Mouse (Mus musculus) retina, postnatal 7 days (tissue): Measurements from ENCODE around the gene Akap13.

Source experiments
- DNase-seq: peaks from one replicate; pipeline ENCODE4 v3.0.0-alpha.2; 2012; ENCODE audit warnings: low read depth, low spot score

The Akap13 gene

DNA sequence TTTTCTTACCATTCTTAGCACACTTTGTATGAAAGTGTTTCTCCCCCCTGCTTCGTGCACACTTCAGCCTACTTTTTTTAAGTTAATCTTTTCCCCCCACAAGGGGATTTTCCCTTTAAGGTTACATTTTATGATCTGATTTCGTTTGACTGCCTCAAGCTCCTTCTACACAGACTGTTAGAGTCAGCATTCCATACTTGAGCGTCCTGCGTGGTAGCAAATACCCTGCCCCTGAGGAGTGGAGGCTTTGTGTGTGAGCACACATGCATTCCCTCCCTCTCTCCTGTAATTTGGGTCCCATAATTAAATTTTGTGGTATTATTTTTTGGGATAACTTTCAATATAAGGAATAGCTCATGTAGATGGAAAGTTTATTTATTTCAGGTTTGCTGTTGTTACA is 103.8 kb downstream of the Akap13 start:
- DNase-seq: no peak

DNA sequence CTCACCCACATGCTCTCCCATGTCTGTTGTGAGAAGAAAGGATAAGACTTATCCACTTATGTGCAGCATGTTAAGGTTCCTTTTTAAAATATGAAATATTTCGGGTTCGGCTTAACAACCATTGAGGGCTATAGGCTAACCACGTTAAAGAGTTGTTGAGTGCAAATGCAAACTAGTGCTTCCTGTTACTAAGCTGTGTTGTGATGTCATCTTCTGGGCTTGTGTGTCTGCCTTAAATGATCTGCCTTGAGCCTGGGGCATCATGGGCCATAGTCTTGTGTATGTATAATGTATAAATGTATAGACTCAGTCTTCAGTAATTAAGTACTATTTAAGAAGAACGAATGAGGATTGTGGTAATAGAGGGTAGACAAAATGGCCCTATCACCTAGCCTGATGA is 104.6 kb downstream of the Akap13 start:
- DNase-seq: no peak

DNA sequence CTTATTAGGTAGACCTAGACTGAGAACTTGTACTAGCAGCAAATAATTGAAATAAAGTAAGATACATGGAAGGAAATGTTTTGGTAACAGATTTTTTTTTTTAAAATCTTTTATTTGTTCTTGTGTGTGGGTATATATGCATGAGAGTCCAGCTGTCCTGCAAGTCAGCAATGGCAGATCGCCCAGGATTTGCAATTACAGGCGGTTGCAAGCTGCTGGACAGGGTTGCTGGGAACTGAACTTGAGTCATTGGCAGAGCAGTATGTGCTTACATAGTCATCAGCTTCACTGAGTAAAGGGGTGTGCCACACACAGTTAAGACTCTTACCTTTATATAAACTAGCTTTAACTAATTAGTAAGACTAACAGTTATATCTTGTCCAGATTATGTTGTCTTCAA is 105.2 kb downstream of the Akap13 start:
- no peak for DNase-seq

DNA sequence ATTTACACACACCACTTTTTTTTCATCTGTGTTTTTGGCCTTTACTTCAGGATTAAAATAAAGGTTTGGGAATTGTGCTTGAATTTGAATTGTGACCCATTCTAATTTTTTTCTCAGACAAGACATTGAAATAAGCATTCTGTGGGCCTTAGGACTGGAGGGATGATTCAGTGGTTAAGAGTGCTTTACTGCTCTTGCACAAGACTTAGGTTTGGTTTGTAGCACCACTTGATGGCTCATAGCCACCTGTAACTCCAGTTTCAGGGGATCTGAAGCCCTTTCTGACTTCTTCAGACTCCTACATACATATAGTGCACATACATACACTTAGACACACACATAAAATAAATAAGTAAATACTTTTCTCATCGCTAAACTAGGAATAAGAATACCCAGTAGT is 105.8 kb downstream of the Akap13 start:
- no peak for DNase-seq

DNA sequence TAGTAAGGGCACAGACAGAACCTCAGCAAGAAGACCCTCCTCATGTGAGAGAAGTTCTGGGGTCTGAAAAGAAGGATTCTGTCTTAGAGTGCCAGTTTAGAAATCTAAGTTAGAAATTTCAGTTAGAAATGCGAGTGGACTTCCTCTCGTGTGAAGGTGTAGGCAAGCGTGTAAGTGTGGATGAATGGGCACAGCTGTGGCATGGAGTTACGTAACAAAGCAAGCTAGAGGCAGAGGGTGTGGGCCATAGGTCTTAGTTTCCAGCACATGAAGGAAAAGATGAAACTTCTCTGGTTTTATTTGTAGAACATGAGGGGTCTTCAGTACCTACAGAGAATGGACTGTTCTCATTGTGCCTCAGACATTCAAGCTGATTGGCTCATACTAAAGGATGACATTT is 112.9 kb downstream of the Akap13 start:
- DNase-seq: no peak

DNA sequence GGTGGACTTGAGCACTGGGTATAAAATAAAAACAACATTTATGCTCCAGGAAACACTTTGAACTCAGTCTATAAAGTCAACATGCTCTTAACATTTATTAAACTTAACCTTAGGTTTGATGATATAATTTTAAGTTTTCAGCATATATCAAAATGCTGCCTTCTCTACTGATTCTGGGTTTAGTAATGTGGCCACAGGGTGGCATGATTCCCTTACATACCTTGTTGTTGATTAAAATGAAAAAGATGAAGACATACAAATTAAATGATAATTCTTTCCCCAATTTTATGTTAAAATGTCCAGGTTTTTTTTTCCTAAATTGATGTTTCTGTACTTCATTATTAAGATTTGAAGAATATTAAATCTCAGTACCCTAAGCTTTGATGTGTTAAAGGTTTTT is 113.5 kb downstream of the Akap13 start:
- no peak for DNase-seq

DNA sequence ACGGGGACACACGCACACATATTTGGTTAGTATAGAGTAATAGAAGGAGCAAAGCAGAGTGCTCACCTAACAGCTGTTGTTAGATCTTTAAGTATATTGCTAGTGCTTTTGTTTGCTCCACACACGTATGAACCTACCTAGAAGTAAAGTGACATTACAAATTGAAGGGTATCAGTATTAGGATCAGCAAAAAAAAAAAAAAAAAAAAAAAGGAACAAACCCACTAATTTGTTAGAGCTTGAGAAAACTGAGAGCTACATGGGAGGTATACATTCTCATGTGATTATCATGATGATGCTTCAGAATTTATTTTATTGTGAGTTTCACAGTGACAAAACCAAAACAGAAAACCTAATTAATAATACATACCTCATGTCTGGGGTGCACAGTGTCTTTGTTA is 114.9 kb downstream of the Akap13 start:
- DNase-seq: no peak

DNA sequence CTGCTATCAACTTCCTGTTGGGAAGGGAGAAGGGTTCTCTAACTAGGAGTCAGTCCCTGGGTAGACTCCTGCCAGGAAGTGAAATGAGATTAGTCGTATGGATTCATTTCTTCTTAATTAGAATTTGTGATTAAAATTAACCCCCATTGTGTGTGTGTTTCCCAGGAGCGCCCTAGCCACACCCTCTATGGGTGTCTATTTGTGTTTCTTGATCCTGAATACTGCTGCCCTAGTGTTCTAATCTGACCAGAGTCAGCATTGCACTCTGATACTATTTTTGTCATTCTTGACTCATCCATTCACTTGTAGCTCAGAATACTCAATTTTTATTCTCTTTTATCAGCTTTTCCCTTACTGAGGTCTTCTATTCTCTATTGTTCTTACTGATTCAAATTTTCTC is 115.7 kb downstream of the Akap13 start:
- DNase-seq: no peak

DNA sequence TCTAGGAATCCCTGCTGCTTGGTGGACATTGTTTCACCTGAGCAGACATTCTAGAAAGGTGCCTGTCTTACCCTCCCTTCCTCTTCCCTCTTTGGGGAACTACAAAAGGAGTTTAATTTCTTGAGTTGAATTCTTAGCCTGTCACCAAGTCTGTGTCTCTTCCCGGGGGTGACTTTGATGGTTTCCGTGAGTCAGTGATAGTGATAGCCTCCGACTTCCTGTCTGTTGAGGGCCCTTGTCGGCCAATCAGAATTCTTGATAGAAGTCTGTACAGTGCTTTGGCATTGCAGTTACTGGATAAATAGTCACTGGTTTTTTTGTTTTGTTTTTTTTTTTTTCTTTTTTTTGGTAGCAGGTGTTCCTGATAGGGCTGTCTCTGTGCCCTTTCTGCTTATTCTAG is 116.8 kb downstream of the Akap13 start:
- no peak for DNase-seq

DNA sequence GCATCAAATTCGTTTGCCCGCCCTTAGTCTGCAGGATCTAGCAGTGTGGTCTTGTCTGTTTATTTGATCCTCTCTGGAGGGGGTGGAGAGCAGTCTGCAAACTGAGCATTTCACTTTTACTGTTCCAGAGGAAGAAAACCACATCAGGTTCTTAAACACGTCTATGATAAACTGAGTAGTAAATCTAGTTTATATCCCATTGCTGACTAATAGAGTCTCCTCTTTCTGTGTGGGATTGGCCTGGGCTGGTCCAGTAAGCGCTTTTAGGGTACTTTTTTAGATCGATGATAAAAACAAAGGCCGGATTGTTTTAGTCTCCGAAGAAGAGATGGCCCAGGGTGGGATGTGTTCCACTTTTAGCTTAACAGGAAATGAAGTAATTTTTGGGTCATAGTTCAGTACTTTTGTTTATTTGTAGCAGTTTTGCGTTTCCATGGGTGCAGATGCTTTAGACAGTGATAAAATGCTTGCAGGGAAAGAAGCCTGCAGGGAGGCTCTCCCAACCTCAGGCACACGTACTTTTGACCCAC is 119.9 kb downstream of the Akap13 start:
- no peak for DNase-seq

DNA sequence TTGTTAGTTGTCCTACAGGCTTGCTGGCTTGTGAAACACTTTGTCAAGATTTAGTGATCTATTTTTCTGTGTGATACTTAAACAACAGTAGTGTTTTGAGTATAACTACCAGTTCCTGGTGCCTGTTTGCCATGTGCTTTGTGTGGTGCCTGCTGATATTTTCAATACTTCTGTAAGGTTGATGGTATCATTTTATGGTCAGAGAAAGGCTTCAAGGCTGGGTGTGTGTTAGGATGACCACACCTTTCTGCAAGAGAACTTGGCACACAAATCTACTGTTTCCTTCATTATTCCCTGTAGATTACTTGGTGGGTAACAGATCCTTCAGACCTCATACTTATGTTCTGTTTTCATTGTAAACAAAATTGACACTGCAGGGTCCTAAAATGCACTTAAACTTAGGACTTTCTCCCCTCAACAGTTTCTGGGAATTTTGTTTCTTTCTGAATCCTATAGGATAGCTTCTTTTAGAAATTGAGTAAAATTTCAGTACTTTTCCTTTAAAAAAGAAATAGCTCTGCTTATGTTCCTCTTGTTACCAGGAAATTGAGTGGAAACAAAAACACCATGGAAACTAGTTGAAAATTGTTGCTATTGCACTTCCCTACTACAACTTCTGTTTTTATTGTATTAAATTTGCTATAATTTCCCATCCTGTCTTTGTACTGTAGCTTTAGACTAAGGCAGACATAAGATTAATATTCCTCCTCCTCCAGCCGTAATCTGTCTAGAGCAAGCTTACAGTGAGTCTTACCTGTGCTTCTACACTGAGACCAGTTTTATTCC is 120.7 kb downstream of the Akap13 start:
- no peak for DNase-seq

DNA sequence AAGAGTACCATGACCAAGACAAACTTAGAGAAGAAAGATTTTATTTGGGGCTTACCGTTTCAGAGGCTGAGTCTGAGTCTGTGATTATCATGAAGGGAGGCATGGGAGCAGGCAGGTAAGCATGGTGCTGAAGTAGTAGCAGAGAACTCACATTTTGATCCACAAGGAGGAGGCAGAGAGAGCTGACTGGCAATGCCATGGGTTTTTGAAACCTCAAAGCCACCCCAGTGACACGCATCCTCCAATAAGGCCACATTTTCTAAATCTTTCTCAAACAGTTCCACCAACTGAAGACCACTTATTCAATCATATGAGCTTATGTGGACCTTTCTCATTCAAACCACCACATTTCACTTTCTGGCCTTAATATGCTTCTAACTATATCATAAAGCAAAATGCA is 121.5 kb downstream of the Akap13 start:
- no peak for DNase-seq

DNA sequence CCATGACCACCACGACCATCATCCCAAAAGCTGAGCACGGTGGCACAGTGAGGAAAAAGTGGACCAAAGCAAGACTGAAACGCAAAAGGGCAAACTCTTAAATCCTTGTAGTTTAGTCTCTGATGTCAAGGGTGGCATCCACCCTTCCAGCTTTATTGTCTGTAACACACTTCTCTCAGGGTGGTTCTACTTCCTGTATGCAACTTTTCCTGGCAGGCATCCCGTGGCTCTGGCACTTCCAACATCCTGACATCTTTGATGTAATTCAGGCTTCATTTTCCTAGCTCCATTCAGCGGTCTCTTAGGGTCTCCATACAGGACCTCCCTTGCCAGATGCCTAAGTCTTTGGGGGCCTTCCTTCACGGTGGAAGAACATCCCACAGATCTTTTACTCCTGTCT is 122.0 kb downstream of the Akap13 start:
- DNase-seq: no peak

DNA sequence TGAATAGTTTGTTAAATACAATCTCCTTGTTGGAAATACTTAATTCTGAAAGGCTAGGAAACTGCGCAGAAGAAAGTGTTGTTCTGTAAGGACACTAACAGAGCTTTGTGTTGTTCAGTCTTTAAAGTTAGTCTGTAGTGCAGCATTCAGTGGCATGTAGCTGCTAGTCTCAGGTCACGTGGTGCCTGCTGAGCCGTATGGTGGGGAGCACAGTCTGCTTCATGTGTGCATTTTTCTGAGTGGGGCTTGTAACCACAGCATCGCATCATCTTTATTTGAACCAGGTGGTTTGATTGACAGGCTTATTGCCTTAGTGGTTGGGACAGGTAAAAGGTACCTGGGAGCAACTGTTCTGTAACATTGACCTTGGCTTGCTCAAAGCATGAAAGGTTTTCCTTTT is 123.3 kb downstream of the Akap13 start:
- no peak for DNase-seq

DNA sequence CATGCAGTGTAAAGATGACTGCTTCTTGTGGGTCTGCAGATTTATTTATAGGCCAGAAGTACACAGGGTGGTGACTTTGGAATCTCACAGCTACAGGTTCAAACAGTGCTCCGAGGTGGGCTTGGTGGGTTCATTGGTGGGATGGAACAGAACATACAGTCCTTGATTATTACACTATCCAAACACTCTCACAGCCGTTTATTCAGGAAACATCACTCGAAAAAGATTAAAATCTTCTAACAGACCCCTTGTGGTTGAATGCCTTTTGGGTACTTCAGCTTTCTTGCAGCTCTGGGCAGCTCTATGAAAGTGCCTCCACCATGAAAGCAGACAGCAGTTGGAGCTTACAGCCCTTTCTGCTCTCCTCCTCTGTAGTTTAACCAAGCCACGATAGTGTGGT is 126.8 kb downstream of the Akap13 start:
- DNase-seq: no peak

DNA sequence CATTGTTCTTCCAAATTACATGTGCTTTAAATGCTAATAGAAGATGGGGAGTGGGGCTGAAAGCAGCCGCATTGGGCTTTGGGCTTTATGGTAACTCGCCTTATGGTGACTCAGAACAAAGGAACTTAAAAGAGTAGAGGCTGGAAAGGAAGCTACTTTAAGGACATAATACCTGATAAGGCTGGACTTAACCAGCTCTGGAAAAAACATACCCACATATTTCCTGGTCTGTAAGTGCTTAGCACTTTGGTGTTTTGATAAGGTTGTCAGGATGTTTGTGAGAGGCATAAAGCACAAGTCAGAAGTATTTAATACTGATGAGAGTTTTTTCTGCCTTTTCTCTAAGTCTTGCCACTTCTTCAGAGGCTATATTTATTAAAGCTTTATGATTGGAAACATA is 128.8 kb downstream of the Akap13 start:
- no peak for DNase-seq

DNA sequence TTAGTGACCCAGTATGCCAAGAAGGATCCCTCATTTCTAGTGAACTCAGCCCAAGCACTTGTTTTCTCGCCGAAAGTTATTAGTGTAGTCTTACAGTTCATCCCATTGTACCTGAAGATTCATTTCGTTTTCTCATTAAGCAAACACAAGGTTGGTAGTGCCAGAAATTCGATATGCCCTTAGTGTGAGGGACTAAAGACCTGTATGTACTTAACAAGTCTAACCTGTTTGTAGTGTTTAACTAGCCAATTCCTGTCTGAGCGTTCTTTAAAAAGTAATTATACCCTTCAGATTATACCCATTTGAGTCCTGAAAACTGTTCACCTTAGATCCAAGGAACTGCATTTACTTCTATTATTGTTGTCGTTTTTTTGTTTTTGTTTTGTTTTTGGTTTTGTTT is 130.1 kb downstream of the Akap13 start:
- DNase-seq: no peak

DNA sequence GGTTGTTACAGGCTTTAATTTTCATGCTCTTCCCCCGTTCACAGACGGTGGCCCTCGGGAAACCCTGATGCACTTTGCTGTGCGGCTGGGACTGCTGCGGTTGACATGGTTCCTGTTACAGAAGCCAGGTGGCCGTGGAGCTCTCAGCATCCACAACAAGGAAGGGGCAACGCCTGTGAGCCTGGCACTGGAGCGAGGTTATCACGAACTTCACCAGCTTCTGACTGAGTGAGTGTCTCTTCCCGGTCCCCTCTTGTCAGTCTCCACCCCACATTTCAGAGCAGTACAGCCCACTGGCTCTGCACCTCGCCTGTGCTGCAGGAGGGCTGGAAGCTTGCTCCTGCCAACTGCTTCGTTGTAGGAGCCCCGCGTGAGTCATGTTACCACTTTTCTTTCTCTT is 130.8 kb downstream of the Akap13 start:
- no peak for DNase-seq

DNA sequence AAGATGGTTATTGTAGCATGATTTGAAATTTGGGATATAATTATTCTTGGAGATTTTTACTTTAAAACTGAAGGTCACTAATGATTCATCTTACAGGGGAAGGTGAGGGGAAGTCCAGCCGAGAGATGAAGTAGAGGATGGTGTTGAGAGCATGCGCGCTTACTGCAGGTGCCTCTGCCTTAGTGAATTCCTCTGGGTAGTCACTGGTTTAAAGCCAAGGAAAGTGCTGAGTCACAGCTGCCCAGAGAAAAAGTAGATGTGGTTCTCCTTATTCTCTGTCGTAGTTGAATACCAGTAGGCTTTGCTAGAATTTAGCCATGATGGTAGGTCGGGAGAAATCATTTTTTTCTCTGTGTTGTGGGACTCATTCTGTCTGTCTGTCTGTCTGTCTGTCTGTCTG is 132.4 kb downstream of the Akap13 start:
- DNase-seq: no peak

DNA sequence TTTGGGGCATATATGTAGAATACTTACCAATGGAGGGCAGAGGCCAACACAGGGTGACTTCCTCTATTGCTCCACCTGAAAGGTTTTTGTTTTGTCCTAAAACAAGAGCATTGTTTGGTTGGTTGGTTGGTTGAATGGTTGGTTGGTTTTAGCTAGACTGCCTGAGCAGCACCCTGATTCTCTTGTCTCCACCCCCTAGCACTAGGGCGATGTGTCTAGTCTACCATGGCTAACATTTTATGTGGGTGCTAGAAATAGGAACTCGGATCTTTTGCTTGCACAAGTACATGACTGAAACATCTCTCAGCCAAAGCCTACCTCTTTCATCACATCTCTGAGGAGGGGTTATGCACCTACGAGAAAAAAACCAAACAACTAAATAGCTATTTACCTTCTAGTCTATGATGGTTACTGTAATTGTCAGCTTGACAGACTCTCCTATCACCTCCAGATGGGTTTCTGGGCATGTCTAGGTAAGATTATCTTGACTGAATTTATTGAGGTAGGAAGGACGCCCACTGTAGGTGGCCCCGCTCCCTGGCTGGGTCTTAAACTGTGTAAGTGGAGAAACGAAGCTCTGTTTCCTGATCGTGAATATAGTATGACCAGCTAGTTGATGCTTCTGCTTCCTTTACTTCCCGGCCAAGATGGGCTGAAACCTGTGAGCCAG is 134.1 kb downstream of the Akap13 start:
- DNase-seq: no peak

DNA sequence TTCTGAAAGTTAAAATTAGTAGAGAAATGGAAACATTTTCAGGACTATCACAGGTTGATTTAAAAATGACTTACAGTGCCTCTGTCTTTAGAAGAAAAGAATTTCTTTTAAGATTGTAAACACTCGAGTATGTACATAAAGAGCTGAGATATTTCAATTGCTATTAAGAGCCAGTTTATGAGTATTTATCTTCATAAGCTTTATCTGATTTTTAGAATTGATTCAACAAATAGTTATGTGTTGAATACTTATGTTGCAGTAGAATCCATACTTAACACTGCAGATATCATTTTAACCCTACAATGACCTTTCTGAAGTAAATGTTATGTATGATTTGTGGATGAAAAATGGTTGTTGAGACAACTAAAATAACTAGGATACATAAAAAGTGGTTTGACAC is 136.6 kb downstream of the Akap13 start:
- no peak for DNase-seq

DNA sequence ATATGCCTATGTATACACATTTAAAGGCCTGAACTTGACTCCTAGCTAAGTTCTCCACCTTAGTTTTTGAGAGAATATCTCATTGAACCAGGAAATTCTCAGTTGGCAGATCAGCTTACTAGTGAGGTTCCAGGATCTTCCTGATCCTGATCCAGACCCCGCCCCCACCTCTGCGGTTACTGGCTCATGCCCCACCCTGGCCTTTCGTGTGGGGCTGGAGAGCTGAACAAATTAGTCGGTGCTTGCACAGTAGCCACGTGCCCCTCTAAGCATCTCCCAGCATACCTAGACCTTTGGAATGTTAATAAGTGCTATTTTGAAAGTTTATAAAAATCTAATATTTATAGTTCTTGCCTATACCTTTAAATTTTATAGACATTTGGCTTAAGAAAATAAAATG is 139.5 kb downstream of the Akap13 start:
- DNase-seq: no peak

DNA sequence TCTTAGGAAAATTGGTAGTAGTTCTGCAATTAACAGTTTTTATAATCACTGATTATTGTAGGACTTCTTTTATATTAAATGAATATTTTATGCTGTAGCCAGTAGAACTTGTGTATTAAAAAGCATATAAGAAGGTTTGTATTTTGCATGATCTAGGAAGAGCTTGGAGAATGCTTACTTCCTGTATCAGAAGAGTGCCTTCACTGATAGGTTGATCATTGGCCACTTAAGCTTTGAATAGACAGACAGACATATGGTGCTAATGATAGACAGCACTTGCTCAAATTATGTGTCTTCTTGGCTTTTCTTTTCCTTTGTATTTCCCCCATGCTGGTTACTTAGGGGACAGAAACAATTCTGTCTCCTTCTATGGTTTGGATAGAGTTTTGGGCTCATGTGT is 139.9 kb downstream of the Akap13 start:
- no peak for DNase-seq
